Mouse (Mus musculus) limb, embryonic 14.5 days (tissue): ENCODE data around the gene Tent2. TPM values are rescaled to one million over a fixed set of nuclear protein-coding genes. Genes with fewer than 3 reads are reported as not detected.
"Not testable (repeated sequence)": the region's sequence is repeated elsewhere in the genome, so short reads cannot be mapped to it uniquely, and the experiment has no call there.

Experiments used
- ATAC-seq: fragments of 200-750 bp; cut with Nextera tagmentation; 2 replicates; pipeline ENCODE4 v1.8.0; 2017; ENCODE audit warnings: low read depth, moderate number of reproducible peaks, moderate TSS enrichment; ENCODE audit not compliant: low FRiP score
- DNase-seq: peaks from one replicate; pipeline ENCODE4 v3.0.0-alpha.2; 2015; ENCODE audit warnings: low spot score
- H3K27ac ChIP-seq: fragments of 300-500 bp; sonication (generic); replicated peaks from 2 replicates; pipeline ENCODE4 v1.5.1; 2014; ENCODE audit warnings: low read depth, mild to moderate bottlenecking, low read length, moderate library complexity, mixed read lengths
- H3K27me3 ChIP-seq: fragments of 300-500 bp; sonication (generic); 2 replicates; pipeline ENCODE4 v1.6.1; 2014; ENCODE audit warnings: low read length, mixed read lengths; ENCODE audit not compliant: control insufficient read depth, insufficient read depth
- H3K36me3 ChIP-seq: fragments of 300-500 bp; sonication (generic); 2 replicates; pipeline ENCODE4 v1.6.1; 2014; ENCODE audit warnings: mild to moderate bottlenecking, low read length, moderate library complexity, mixed read lengths; ENCODE audit not compliant: control insufficient read depth, insufficient read depth
- H3K4me1 ChIP-seq: fragments of 300-500 bp; sonication (generic); 2 replicates; pipeline ENCODE4 v1.6.1; 2014; ENCODE audit warnings: antibody characterized with exemption, low read length, mixed read lengths; ENCODE audit not compliant: control insufficient read depth, insufficient read depth
- H3K4me2 ChIP-seq: fragments of 300-500 bp; sonication (generic); replicated peaks from 2 replicates; pipeline ENCODE4 v1.6.1; 2014; ENCODE audit warnings: low read depth, mild to moderate bottlenecking, low read length, moderate library complexity; ENCODE audit not compliant: severe bottlenecking
- H3K4me3 ChIP-seq: fragments of 300-500 bp; sonication (generic); replicated peaks from 2 replicates; pipeline ENCODE4 v1.5.1; 2014; ENCODE audit warnings: low read length
- H3K9ac ChIP-seq: fragments of 300-500 bp; sonication (generic); 2 replicates; pipeline ENCODE4 v1.6.1; 2014; ENCODE audit warnings: mild to moderate bottlenecking, low read depth, low read length, moderate library complexity; ENCODE audit not compliant: severe bottlenecking
- H3K9me3 ChIP-seq: fragments of 300-500 bp; sonication (generic); 2 replicates; pipeline ENCODE4 v1.6.1; 2016; ENCODE audit warnings: low read length; ENCODE audit not compliant: control insufficient read depth
- POLR2A ChIP-seq: fragments of 200-500 bp; IDR thresholded peaks from 2 replicates; pipeline ENCODE4 v1.8.0; 2012; ENCODE audit warnings: inconsistent platforms, mild to moderate bottlenecking, moderate library complexity, borderline replicate concordance; ENCODE audit not compliant: insufficient read depth, insufficient read length; ENCODE audit errors: extremely low read depth
- WGBS: fragments of 180-500 bp; shearing (Covaris S2); extraction: QIAGEN DNeasy Blood & Tissue Kit; methylation state at CpG from one replicate; pipeline ENCODE4 v1.1.7; 2014; 5-methylcytosine and 5-hydroxymethylcytosine counted together
- polyA plus RNA-seq, 2 experiments: library from polyadenylated mRNA; depleted of rRNA in 1 of 2; stranded (reverse) in 1 of 2; unstranded in 1 of 2; fragments of >200 nt; fragmentation: Nextera tagmentation in 1 of 2; extraction: Ambion mirVana in 1 of 2; gene quantifications; 2 replicates each; pipeline versions ENCODE4 v1.2.1 to v1.2.3; 2012 to 2014

Tent2 gene
- polyA plus RNA-seq, 2 experiments: 74.6 to 76.1 TPM

DNA sequence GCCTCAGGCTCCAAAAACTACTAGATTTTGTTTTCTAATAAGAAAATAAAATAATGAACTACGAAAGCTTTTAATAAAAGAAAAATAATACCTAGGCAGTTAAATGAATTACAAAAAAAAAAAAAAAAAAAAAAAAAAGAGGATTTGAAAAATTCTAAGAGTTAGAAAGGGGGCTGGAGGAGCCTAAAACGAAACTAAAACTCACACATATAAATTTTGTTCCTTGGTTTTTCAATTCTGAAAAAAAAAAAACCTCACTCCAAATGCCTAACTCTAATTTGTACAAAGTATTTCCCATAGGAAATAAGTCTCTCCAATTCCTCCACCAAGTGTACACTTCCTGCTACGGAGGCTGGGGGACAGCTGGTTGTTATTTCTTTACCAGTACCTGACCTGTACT, 3.4 kb downstream of the Tent2 start:
- ATAC-seq (no peak), DNase-seq (no peak)
- no peaks in the 10 kb centered on the region for H3K27me3 ChIP-seq
- H3K4me3 ChIP-seq: no peak overlapping the region
- no peak overlapping the region for H3K9ac ChIP-seq
- WGBS: 75% methylated on average over 3 of the region's 3 CpGs
- H3K36me3 ChIP-seq: peaks cover 7% of the 10 kb centered on the region; the same call in 1 of the 2 replicates
- no peak overlapping the region for H3K27ac ChIP-seq
- TF ChIP-seq POLR2A: no peak
- no peaks in the 10 kb centered on the region for H3K9me3 ChIP-seq
- H3K4me2 ChIP-seq: no peak overlapping the region
- peaks cover 9% of the 10 kb centered on the region; the same call in 1 of the 2 replicates for H3K4me1 ChIP-seq

DNA sequence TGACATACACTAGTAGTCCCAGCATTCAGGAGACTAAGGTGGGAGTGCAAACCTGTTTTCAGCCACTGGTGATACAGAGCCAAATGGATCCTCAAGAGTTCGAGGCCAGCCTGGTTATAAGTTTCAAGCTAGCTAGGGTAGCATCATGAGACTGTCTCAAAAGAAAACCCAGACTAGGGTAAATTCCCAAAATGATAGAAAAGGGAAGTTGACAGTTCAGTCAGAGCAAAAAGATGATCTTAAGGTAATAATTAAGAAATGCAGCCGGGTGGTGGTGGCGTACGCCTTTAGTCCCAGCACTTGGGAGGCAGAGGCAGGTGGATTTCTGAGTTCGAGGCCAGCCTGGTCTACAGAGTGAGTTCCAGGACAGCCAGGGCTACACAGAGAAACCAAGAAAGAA, 4.4 kb downstream of the Tent2 start:
- H3K9me3 ChIP-seq, H3K4me2 ChIP-seq, H3K27me3 ChIP-seq, H3K4me3 ChIP-seq, H3K4me1 ChIP-seq, H3K9ac ChIP-seq, H3K27ac ChIP-seq, ATAC-seq, DNase-seq: not testable (repeated sequence)
- peaks cover 15% of the 10 kb centered on the region; the same call in 1 of the 2 replicates for H3K36me3 ChIP-seq
- WGBS: 92% methylated on average over 5 of the region's 5 CpGs

DNA sequence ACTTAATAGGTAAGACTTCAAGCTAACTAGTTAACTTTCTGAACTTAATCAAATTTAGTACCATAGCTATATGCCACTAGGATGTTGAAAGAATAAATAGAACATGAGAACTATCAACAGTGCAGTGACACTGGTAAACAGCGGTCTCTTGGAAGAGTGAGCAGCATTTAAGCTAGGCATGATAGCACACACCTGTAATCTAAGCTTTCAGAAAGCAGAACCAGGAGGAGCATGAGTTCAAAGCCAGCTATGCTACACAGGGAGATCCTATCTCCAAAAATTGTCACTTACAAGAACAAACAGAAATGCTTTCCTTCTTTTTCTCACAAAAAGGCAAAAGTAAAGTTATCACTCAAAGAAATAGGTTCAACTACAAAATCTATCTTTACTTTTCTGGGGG, 11.8 kb downstream of the Tent2 start:
- Histone ChIP-seq H3K4me3 (no peak overlapping the region), H3K36me3 (peaks cover 30% of the 10 kb centered on the region), H3K9ac (no peak overlapping the region), H3K4me1 (no peaks in the 10 kb centered on the region), H3K27ac (no peak overlapping the region), H3K9me3 (no peaks in the 10 kb centered on the region), H3K27me3 (no peaks in the 10 kb centered on the region), H3K4me2 (no peak overlapping the region)
- DNase-seq (no peak), ATAC-seq (no peak)
- no peak for TF ChIP-seq POLR2A
- 98% methylated on average over 1 of the region's 1 CpGs for WGBS

DNA sequence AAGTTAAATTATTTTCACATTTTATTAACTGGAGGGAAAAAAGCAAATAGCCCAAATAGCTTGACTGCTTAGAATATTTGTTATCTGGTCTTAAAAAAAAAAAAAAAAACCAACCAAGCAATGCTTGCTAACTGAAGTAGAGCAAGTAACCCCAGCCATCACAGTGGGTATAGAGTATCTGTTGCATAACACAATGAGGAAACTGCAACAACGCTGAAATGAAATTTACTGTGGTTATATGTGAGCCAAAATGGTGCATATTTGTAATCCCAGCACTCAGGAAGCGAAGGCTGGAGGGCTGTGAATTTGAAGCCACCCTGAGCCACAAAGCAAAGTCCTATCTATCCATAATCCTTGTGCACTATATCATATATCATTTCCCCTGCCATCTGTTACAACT, 12.7 kb downstream of the Tent2 start:
- Histone ChIP-seq H3K9me3 (no peaks in the 10 kb centered on the region), H3K36me3 (peaks cover 29% of the 10 kb centered on the region), H3K4me3 (no peak overlapping the region), H3K4me1 (no peaks in the 10 kb centered on the region), H3K4me2 (no peak overlapping the region), H3K27ac (no peak overlapping the region), H3K27me3 (no peaks in the 10 kb centered on the region), H3K9ac (no peak overlapping the region)
- no peak for TF ChIP-seq POLR2A
- DNase-seq: no peak
- no peak for ATAC-seq
- WGBS: 76% methylated on average over 2 of the region's 2 CpGs

DNA sequence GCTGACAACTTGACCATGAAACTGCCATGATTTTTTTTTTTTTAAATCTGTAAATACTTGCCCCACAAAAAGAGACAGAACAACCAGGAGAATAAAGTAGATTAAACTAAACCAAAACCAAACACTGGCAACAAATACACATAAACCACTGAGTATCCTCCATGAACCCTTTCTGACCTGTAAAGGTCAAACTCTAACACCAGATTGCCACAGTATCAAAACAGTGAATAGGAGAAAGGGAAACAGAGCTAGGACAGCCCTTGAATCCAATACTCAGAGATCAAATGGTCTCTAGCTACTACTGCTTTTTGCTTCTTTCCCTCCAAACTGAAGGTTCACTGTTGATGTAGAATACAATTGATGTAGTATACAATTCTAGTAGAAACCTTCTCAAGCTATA, 14.6 kb downstream of the Tent2 start:
- no peaks in the 10 kb centered on the region for H3K4me1 ChIP-seq
- no peak overlapping the region for H3K27ac ChIP-seq
- H3K36me3 ChIP-seq: peaks cover 33% of the 10 kb centered on the region
- no peak overlapping the region for H3K4me3 ChIP-seq
- H3K4me2 ChIP-seq: no peak overlapping the region
- DNase-seq (no peak), ATAC-seq (no peak)
- H3K27me3 ChIP-seq: no peaks in the 10 kb centered on the region
- no peak for TF ChIP-seq POLR2A
- no peaks in the 10 kb centered on the region for H3K9me3 ChIP-seq
- H3K9ac ChIP-seq: no peak overlapping the region

DNA sequence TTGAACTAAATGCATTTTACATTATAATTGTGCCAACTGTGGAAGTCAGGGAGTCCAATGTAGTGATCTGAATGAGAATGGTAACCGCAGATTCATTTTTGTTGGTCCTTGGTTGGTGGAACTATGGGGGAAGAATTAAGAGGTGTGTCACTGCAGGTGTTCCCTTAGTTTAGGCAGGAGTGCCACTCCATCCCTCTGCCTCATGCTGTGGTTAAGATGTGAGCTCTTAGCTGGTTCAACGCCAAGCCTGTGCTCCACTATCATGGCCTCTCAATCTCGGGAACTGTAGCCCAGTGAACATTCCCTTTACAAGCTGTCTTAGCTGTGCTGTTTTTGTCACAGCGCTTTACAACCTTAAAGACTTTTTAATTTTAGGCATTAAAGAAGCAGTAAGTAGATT, 28.9 kb downstream of the Tent2 start:
- H3K36me3 ChIP-seq: peaks cover 36% of the 10 kb centered on the region
- ATAC-seq (no peak), DNase-seq (no peak)
- TF ChIP-seq POLR2A: no peak
- no peaks in the 10 kb centered on the region for H3K4me1 ChIP-seq
- H3K27ac ChIP-seq: no peak overlapping the region
- no peak overlapping the region for H3K4me3 ChIP-seq
- no peaks in the 10 kb centered on the region for H3K27me3 ChIP-seq
- WGBS: 93% methylated on average over 4 of the region's 4 CpGs
- H3K9me3 ChIP-seq: no peaks in the 10 kb centered on the region
- H3K9ac ChIP-seq: no peak overlapping the region
- H3K4me2 ChIP-seq: no peak overlapping the region
